Mouse (Mus musculus): Measurements from ENCODE around the gene Aes. TPM values are rescaled to one million over a fixed set of nuclear protein-coding genes. Genes with fewer than 3 reads are reported as not detected.

The Aes gene
- polyA plus RNA-seq, 2 experiments, result 134 to 139 TPM

DNA sequence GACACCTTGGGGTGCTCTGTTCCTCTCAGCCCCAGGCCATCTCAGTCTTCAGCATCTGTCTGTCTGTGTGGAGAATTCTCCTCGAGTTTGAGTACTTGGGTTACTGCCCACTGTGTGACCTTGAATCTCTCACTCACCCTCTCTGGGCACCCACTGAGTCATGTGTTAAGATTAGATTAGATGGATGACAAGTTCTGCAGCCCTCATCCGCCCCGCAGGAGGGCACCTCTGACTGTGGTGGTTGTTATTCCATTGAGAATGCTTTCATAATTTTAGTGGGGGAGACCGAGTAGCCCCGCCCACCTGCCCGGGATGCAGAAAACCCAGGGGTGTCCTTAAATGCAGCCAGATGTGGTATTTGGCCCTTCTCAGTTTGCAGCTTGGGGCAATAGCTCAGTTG, 4.2 kb downstream of the Aes start:
- no peak overlapping the region for H3K4me3 ChIP-seq (ENCODE audit: insufficient read depth in 1 of 2, low read depth in 2 of 2, low read length in 2 of 2)
- 22% methylated on average over 6 of the region's 6 CpGs for WGBS (ENCODE audit: insufficient replicate concordance)
- H3K9ac ChIP-seq (replicated peaks), result no peak overlapping the region
- H3K36me3 ChIP-seq (replicated peaks; ENCODE audit: control insufficient read depth, insufficient read depth, low read depth), result peaks cover 12% of the 10 kb centered on the region
- ATAC-seq (ENCODE audit: insufficient read depth), result no peak
- TF ChIP-seq CTCF (IDR thresholded peaks at IDR 0.05; ENCODE audit: low read depth) (no peak), EP300 (IDR thresholded peaks at IDR 0.05; ENCODE audit: low read depth) (no peak)
- no peak overlapping the region; the same call in 1 of the 2 replicates for H3K27ac ChIP-seq
- H3K9me3 ChIP-seq (ENCODE audit: control insufficient read depth, low read length), result no peaks in the 10 kb centered on the region
- peaks cover 9 to 26% of the 10 kb centered on the region in 2 experiments for H3K4me1 ChIP-seq (replicated peaks; ENCODE audit: control insufficient read depth in 2 of 2, insufficient read depth in 2 of 2, low read length in 1 of 2)
- H3K27me3 ChIP-seq (ENCODE audit: control insufficient read depth, insufficient read depth, low read length), result no peaks in the 10 kb centered on the region
- H3K4me2 ChIP-seq (ENCODE audit: low read depth), result no peak overlapping the region
- no peak for DNase-seq (ENCODE audit: low read depth in 3 of 3, low spot score in 3 of 3)

DNA sequence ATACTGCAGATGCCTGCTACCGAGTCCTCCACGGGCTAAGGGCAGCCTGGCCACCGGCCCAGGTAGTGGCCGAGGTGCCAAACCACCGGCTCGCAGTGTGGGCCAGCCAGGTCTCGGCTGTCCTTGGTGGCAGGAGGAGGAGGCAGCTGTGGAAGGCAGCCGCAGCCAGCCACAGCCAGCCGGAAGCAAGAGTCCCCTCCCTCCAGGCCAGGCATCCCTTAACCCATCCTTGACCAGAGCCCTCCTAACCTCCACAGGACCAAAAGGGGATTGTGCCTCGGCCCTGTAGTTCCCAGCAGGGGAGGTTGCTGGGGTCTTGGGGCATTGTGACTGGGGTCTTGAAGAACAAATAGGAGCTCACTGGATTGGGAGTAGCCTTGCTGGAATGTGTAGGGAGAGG, 4.9 kb downstream of the Aes start:
- H3K36me3 ChIP-seq (replicated peaks; ENCODE audit: control insufficient read depth, insufficient read depth, low read depth), result peaks cover 12% of the 10 kb centered on the region
- WGBS (ENCODE audit: insufficient replicate concordance), result 32% methylated on average over 10 of the region's 10 CpGs
- peaks cover 7 to 22% of the 10 kb centered on the region in 2 experiments for H3K4me1 ChIP-seq (replicated peaks; ENCODE audit: control insufficient read depth in 2 of 2, insufficient read depth in 2 of 2, low read length in 1 of 2)
- no peak overlapping the region for H3K4me3 ChIP-seq (ENCODE audit: insufficient read depth in 1 of 2, low read depth in 2 of 2, low read length in 2 of 2)
- DNase-seq (ENCODE audit: low read depth in 3 of 3, low spot score in 3 of 3), result no peak
- no peaks in the 10 kb centered on the region for H3K27me3 ChIP-seq (ENCODE audit: control insufficient read depth, insufficient read depth, low read length)
- H3K9me3 ChIP-seq (ENCODE audit: control insufficient read depth, low read length), result no peaks in the 10 kb centered on the region
- peak overlapping the region; percentile 20; the same call in 1 of the 2 replicates for H3K4me2 ChIP-seq (ENCODE audit: low read depth)
- no peak overlapping the region for H3K27ac ChIP-seq
- no peak overlapping the region for H3K9ac ChIP-seq (replicated peaks)
- TF ChIP-seq EP300 (IDR thresholded peaks at IDR 0.05; ENCODE audit: low read depth) (no peak), CTCF (IDR thresholded peaks at IDR 0.05; ENCODE audit: low read depth) (no peak)
- ATAC-seq (ENCODE audit: insufficient read depth), result no peak

DNA sequence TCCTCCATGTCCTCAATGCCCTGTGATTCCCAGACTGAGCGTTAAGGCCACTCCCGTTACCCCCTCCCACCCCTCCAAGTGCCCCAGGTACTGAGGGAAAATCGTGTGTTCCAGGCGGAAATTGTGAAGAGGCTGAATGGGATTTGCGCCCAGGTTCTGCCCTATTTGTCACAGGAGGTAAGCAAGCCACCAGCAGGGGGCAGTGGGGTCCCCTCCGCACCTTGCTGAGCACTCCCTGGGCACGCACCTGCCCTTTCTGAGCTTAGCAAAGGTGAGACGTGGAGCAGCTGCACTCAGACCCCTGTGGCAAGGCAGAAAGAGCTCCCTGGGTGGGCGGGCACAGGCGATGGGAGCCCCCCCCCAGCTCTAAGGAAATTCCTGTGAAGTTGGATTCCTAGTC, 5.4 kb downstream of the Aes start:
- H3K9ac ChIP-seq (replicated peaks), result no peak overlapping the region
- no peaks in the 10 kb centered on the region for H3K27me3 ChIP-seq (ENCODE audit: control insufficient read depth, insufficient read depth, low read length)
- no peak overlapping the region for H3K4me2 ChIP-seq (ENCODE audit: low read depth)
- peaks cover 7 to 22% of the 10 kb centered on the region in 2 experiments for H3K4me1 ChIP-seq (replicated peaks; ENCODE audit: control insufficient read depth in 2 of 2, insufficient read depth in 2 of 2, low read length in 1 of 2)
- H3K27ac ChIP-seq, result no peak overlapping the region
- no peak overlapping the region for H3K4me3 ChIP-seq (ENCODE audit: insufficient read depth in 1 of 2, low read depth in 2 of 2, low read length in 2 of 2)
- H3K9me3 ChIP-seq (ENCODE audit: control insufficient read depth, low read length), result no peaks in the 10 kb centered on the region
- TF ChIP-seq EP300 (IDR thresholded peaks at IDR 0.05; ENCODE audit: low read depth) (no peak), CTCF (IDR thresholded peaks at IDR 0.05; ENCODE audit: low read depth) (peak; percentile 94)
- WGBS (ENCODE audit: insufficient replicate concordance), result 53% methylated on average over 10 of the region's 10 CpGs
- no peak for ATAC-seq (ENCODE audit: insufficient read depth)
- DNase-seq (ENCODE audit: low read depth in 3 of 3, low spot score in 3 of 3), result no peak
- peaks cover 12% of the 10 kb centered on the region for H3K36me3 ChIP-seq (replicated peaks; ENCODE audit: control insufficient read depth, insufficient read depth, low read depth)

DNA sequence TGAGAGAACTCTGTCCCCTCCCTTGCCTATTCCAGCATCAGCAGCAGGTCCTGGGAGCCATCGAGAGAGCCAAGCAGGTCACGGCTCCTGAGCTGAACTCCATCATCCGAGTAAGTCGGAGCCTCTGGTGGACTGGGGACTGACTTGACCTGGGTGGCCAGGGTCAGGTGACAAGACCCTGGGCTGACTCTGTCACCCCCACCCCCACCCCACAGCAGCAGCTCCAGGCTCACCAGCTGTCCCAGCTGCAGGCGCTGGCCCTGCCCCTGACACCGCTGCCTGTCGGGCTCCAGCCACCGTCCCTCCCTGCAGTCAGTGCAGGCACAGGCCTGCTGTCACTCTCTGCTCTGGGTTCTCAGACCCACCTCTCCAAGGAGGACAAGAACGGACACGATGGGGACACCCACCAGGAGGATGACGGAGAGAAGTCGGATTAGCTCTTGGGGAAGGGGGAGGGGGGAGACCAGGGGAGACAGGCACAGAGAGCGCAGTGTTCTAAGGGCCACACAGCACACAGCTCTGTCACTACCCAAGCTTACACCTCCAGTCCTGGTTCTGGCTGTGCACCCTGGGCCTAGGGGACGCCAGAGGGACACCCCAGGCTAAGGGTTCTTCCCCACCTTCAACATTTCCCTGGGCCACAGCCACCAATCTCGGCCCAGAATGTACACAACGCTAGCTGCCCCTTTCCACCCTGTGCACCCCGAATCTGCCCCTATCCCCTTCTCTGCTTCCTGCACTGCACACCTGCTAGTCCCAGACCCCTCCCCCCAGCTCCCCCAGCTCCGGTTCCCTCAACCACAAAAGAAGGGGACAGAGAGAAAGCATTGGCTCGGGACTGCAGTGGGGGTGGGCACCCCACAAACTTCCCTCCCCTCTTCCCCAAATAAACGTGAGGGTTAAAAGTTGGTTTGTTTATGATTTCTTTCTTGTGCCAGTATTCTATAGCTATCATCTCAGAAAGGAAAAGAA, 6.3 kb downstream of the Aes start:
- Histone ChIP-seq H3K9me3 (ENCODE audit: control insufficient read depth, low read length) (no peaks in the 10 kb centered on the region), H3K27ac (no peak overlapping the region), H3K4me1 (replicated peaks; ENCODE audit: control insufficient read depth in 2 of 2, insufficient read depth in 2 of 2, low read length in 1 of 2) (peaks cover 7 to 29% of the 10 kb centered on the region in 2 experiments), H3K27me3 (ENCODE audit: control insufficient read depth, insufficient read depth, low read length) (no peaks in the 10 kb centered on the region), H3K4me3 (ENCODE audit: insufficient read depth in 1 of 2, low read depth in 2 of 2, low read length in 2 of 2) (no peak overlapping the region), H3K9ac (replicated peaks) (no peak overlapping the region), H3K36me3 (replicated peaks; ENCODE audit: control insufficient read depth, insufficient read depth, low read depth) (peaks cover 12% of the 10 kb centered on the region), H3K4me2 (ENCODE audit: low read depth) (no peak overlapping the region)
- 63% methylated on average over 20 of the region's 20 CpGs for WGBS (ENCODE audit: insufficient replicate concordance)
- no peak for DNase-seq (ENCODE audit: low read depth in 3 of 3, low spot score in 3 of 3)
- ATAC-seq (ENCODE audit: insufficient read depth), result no peak
- TF ChIP-seq EP300 (IDR thresholded peaks at IDR 0.05; ENCODE audit: low read depth) (no peak), CTCF (IDR thresholded peaks at IDR 0.05; ENCODE audit: low read depth) (no peak)

DNA sequence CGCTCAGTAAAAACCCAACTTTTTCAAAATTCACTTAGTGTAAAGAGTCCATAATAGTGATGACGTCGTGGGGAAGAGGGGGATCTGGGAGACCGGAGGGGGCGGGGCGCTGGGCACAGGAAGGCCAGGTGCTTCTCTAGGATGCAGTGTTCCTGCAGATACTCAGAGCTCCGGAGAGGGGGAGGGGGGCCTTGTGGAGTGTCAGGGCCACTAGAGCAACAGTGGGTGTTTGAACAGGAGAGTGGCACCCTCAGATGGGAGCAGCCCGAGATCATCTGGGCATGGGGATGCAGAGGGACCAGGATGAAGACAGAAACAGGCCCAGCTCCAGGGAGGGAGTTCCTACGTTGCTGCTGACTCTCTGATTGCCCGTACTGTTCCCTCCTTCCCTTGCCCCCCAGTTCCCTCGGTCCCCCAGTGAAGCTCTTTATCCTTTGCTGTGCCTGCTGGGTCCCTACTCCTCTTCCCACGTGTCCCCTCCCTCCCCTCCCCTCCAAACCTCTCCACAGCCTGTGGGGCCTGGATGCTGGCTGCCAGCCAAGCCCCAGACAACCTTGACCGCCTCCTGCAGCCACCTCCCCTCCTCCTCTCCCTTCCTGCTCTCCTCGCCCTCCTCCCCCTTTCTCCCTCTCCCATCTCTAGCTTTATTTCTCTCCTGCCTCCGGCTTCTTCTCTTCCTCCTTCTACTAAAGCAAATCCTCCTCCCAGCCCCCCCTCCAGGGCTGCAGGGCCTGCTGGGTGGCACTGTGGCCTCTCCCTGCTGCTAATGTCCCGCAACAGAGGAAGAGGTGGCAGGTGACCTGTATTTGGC, 9.3 kb downstream of the Aes start:
- Histone ChIP-seq H3K27ac (no peak overlapping the region), H3K27me3 (ENCODE audit: control insufficient read depth, insufficient read depth, low read length) (no peaks in the 10 kb centered on the region), H3K9me3 (ENCODE audit: control insufficient read depth, low read length) (no peaks in the 10 kb centered on the region), H3K36me3 (replicated peaks; ENCODE audit: control insufficient read depth, insufficient read depth, low read depth) (peaks cover 12% of the 10 kb centered on the region), H3K4me3 (ENCODE audit: insufficient read depth in 1 of 2, low read depth in 2 of 2, low read length in 2 of 2) (no peak overlapping the region), H3K4me1 (replicated peaks; ENCODE audit: control insufficient read depth in 2 of 2, insufficient read depth in 2 of 2, low read length in 1 of 2) (peaks cover 20 to 34% of the 10 kb centered on the region in 2 experiments), H3K9ac (replicated peaks) (no peak overlapping the region), H3K4me2 (ENCODE audit: low read depth) (no peak overlapping the region)
- DNase-seq (ENCODE audit: low read depth in 3 of 3, low spot score in 3 of 3) (no peak), ATAC-seq (ENCODE audit: insufficient read depth) (no peak)
- 27% methylated on average over 16 of the region's 16 CpGs for WGBS (ENCODE audit: insufficient replicate concordance)
- TF ChIP-seq CTCF (IDR thresholded peaks at IDR 0.05; ENCODE audit: low read depth) (no peak), EP300 (IDR thresholded peaks at IDR 0.05; ENCODE audit: low read depth) (no peak)
